8 mouse cellular contexts compared by ENCODE assay signal in genomic region chr1:64757254-64757653, GRCm38 (mm10). TPM values are rescaled to one million over a fixed set of nuclear protein-coding genes. Genes with fewer than 3 reads are reported as not detected.
DNase-seq lines count a peak whose midpoint lies in the region; ATAC-seq and TF ChIP-seq lines count a peak whose summit lies in the region.
"Had no signal": no experiment of that assay in that cellular context is flagged by ENCODE, and none has a peak within 500 bp of the region (broad histone marks: within the 10 kb centered on the region; RNA-seq: fewer than 3 reads in every experiment).

No protein-coding gene starts in this region.

- TF ChIP-seq POLR2A in kidney, adult 2 months (IDR thresholded peaks at IDR 0.05; ENCODE audit: low read depth, low read length) = no peak

- peak; percentile 54 for DNase-seq in kidney, adult 2 months
- DNase-seq in gastrocnemius, postnatal 10 days = peak; percentile 15
- DNase-seq in kidney, postnatal 36 days = peak; percentile 48 to 50
- no peak for DNase-seq in c-Kit-positive CD71-positive TER-119-positive erythroid progenitor cells, embryonic 14.5 days (ENCODE audit: low spot score)
- no peak for DNase-seq in thymus, postnatal 25 days

- H3K27ac ChIP-seq in kidney, adult 2 months (ENCODE audit: insufficient read depth, low read depth, low read length) = no peak overlapping the region
- H3K27ac ChIP-seq in kidney, embryonic 15.5 days = no peak overlapping the region
- no peak overlapping the region for H3K27ac ChIP-seq in stomach, embryonic 14.5 days (ENCODE audit: low read length)

- no peak for TF ChIP-seq CTCF in kidney, adult 2 months (conservative IDR thresholded peaks at IDR 0.05; ENCODE audit: insufficient read depth, insufficient read length, low read depth, low read length)

- no peak for ATAC-seq in kidney, embryonic 15.5 days (replicated peaks; ENCODE audit: low FRiP score)
- ATAC-seq in stomach, embryonic 14.5 days (ENCODE audit: insufficient number of reproducible peaks, insufficient read depth, low FRiP score, low read depth) = peak; percentile 88

- 48% methylated on average over 2 of the region's 2 CpGs for WGBS in kidney, adult 2 months
- 32% methylated on average over 2 of the region's 2 CpGs for WGBS in kidney, embryonic 15.5 days
- WGBS in stomach, embryonic 14.5 days = 19% methylated on average over 2 of the region's 2 CpGs

- no peaks in the 10 kb centered on the region for H3K36me3 ChIP-seq in kidney, adult 2 months (ENCODE audit: control insufficient read depth, insufficient read depth, low read length)
- no peaks in the 10 kb centered on the region for H3K36me3 ChIP-seq in kidney, embryonic 15.5 days
- H3K36me3 ChIP-seq in stomach, embryonic 14.5 days (ENCODE audit: control insufficient read depth, insufficient read depth, low read length) = no peaks in the 10 kb centered on the region

- H3K9me3 ChIP-seq in kidney, embryonic 15.5 days (replicated peaks) = no peaks in the 10 kb centered on the region
- H3K9me3 ChIP-seq in stomach, embryonic 14.5 days (ENCODE audit: control insufficient read depth, low read depth, low read length) = no peaks in the 10 kb centered on the region

- H3K4me2 ChIP-seq in kidney, embryonic 15.5 days = no peak overlapping the region
- H3K4me2 ChIP-seq in stomach, embryonic 14.5 days (replicated peaks; ENCODE audit: low read depth, low read length) = no peak overlapping the region

- no peaks in the 10 kb centered on the region for H3K27me3 ChIP-seq in kidney, adult 2 months (replicated peaks; ENCODE audit: control insufficient read depth, insufficient read depth, low read length)
- 0 out of 2 replicates have a peak, but pooled peaks cover 4% of the 10 kb centered on the region for H3K27me3 ChIP-seq in kidney, embryonic 15.5 days
- no peaks in the 10 kb centered on the region for H3K27me3 ChIP-seq in stomach, embryonic 14.5 days (ENCODE audit: control insufficient read depth, insufficient read depth, low read length)

- no peak overlapping the region for H3K4me3 ChIP-seq in kidney, adult 2 months (ENCODE audit: insufficient read depth, low read depth, low read length)
- H3K4me3 ChIP-seq in kidney, embryonic 15.5 days (replicated peaks) = no peak overlapping the region
- H3K4me3 ChIP-seq in stomach, embryonic 14.5 days (ENCODE audit: low read depth, low read length) = no peak overlapping the region
- H3K4me3 ChIP-seq: myocyte had no signal

- H3K4me1 ChIP-seq in kidney, adult 2 months (ENCODE audit: control insufficient read depth, insufficient read depth, low read length) = no peaks in the 10 kb centered on the region; the same call in 1 of the 2 replicates
- H3K4me1 ChIP-seq in kidney, embryonic 15.5 days = peaks cover 11% of the 10 kb centered on the region; the same call in 1 of the 2 replicates
- H3K4me1 ChIP-seq in stomach, embryonic 14.5 days (ENCODE audit: control insufficient read depth, insufficient read depth, low read length) = peaks cover 15% of the 10 kb centered on the region

- no peak overlapping the region for H3K9ac ChIP-seq in kidney, embryonic 15.5 days
- H3K9ac ChIP-seq in stomach, embryonic 14.5 days (replicated peaks; ENCODE audit: low read depth, low read length) = no peak overlapping the region

RNA-seq across cellular contexts. Expression of gene Fzd5, which starts 19.7 kb away (rescaled TPM):
- 9.7 and 13.8 TPM in 2 replicates for polyA plus RNA-seq in kidney, adult 2 months (2012; rRNA removed)
- polyA plus RNA-seq in kidney, embryonic 15.5 days (2015; fragmentation: Nextera tagmentation; extraction: Ambion mirVana) = 2.2 and 2.4 TPM in 2 replicates
- total RNA-seq in gastrocnemius, postnatal 10 days (2021) = 1 to 10 TPM; 2.3 to 3.6 TPM
- 11.6 and 11.8 TPM in 2 replicates for polyA plus RNA-seq in stomach, embryonic 14.5 days (2014; fragmentation: Nextera tagmentation; extraction: Ambion mirVana)

Comparison
In these comparisons a context has a peak if more than half of its experiments do, and no peak if none do; other contexts are left out.
1. DNase-seq: peak in kidney, adult 2 months (single experiment), gastrocnemius, postnatal 10 days (single experiment) and kidney, postnatal 36 days (2 of 2); none in c-Kit-positive CD71-positive TER-119-positive erythroid progenitor cells, embryonic 14.5 days (single experiment) and thymus, postnatal 25 days (single experiment).